Mouse (Mus musculus) lung, postnatal 0 days (tissue): ENCODE measurements around the gene Cd3e.
A peak's percentile ranks its signal among the peaks of the same experiment; 100 is the strongest.

ENCODE experiments used
- CTCF ChIP-seq: IDR thresholded peaks from 2 replicates; pipeline ENCODE4 v1.5.1; 2016; ENCODE audit warnings: antibody characterized with exemption, mild to moderate bottlenecking
- EP300 ChIP-seq: IDR thresholded peaks from 2 replicates; pipeline ENCODE4 v1.6.1; 2016; ENCODE audit warnings: antibody characterized with exemption, mild to moderate bottlenecking, control low read depth

GRCm38 (mm10) chr9:44969450-44969849 is 40.0 kb downstream of the Cd3e start:
- TF ChIP-seq CTCF = peak; percentile 35
- no peak for TF ChIP-seq EP300
